Mouse (Mus musculus) kidney, adult 2 months (tissue): ENCODE data around the gene Ccdc40.

Experiments
- CTCF ChIP-seq: fragments of 200-500 bp; conservative IDR thresholded peaks from 2 replicates; pipeline ENCODE4 v1.5.1; 2011; ENCODE audit warnings: low read depth, mild to moderate bottlenecking, control low read depth, low read length, moderate library complexity, mixed read lengths; ENCODE audit not compliant: insufficient read depth, insufficient read length
- POLR2A ChIP-seq: fragments of 200-500 bp; IDR thresholded peaks from one replicate; pipeline ENCODE4 v1.6.1; 2011; ENCODE audit warnings: low read depth, low read length, control low read depth

DNA sequence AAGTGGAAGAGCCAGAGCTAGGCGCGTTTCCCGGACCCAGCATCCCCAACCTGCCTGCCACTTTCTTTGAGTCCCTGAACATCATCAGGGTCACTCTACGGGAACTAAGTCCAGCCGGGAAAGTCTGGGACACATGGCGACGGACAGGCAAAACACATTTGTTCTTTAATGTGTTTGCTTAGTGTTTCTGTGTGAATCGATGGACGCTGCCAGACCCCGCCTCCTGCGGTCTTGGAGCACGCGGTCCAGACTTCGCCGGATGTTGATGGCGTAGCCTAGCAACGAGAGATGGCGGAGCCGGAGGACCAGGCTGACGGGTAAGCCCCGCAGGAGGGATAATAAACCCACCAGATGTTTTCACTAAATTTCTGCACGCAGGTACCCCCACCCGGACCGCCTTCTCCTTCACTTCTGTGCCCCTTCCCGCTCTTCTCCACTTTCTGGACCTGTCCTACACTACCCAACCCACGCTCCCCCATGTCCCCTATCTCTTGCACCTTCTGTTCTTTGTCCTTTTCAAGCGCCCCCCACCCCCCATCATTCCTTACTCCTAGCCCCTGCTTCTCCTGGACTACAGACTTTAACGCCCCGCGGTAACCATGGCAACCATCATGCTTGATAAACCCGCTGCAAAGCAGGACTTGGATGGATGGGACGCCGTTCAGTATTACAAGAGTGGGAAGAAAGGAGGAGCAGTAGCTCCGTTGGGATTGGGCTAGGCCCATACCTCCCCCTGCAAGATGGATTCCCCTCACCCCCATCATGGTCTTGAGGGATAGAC is 664 bp downstream of the Ccdc40 start:
- no peak for TF ChIP-seq POLR2A
- no peak for TF ChIP-seq CTCF
